Mouse (Mus musculus) left cerebral cortex, postnatal 4 days (tissue): ENCODE results near the gene AW011738. TPM values are rescaled to one million over a fixed set of nuclear protein-coding genes. Genes with fewer than 3 reads are reported as not detected.

Experiments used
- DNase-seq: peaks from one replicate; pipeline ENCODE4 v3.0.0-alpha.2; 2022
- intact Hi-C: fragments of 180-260 bp; cut with DNase I; formaldehyde crosslinking; loops from one replicate; pipeline ENCODE4 v1.15.1; 2025
- microRNA-seq: library from miRNA; unstranded; fragments of <30 nt; microRNA quantifications from one replicate; pipeline ENCODE4 v1.2.0, GENCODE M21; 2022
- total RNA-seq, 2 experiments: library from RNA; stranded (reverse); gene quantifications; 2 replicates each; pipeline ENCODE4 v1.2.3; 2021

The AW011738 gene
- total RNA-seq, 2 experiments from 2014 or later = 5.2 to 6.4 TPM

- intact Hi-C loops = no loop called here
- DNase-seq = peak; percentile 95
These were observed 32.9 kb downstream of the AW011738 start, which contains the start of gene Noc2l for GRCm38 (mm10) chr4:156235808-156236533. Gene Noc2l, plus strand, starts transcription at chr4:156236010.

GRCm38 (mm10) chr4:156236651-156237447 lies 33.7 kb downstream of the AW011738 start:
- intact Hi-C loops = no loop called here
- no peak for DNase-seq

- intact Hi-C loops = no loop called here
- no peak for DNase-seq
These were observed 46.5 kb downstream of the AW011738 start for GRCm38 (mm10) chr4:156249567-156249966.

- intact Hi-C loops = no loop called here
- no peak for DNase-seq
These were observed 48.0 kb downstream of the AW011738 start for GRCm38 (mm10) chr4:156251081-156251480.

- intact Hi-C loops = no loop called here
- DNase-seq = no peak
These were observed 49.0 kb downstream of the AW011738 start for GRCm38 (mm10) chr4:156252140-156252539.

- no peak for DNase-seq
- intact Hi-C loops = no loop called here
These were observed 49.5 kb downstream of the AW011738 start for GRCm38 (mm10) chr4:156252619-156253018.

GRCm38 (mm10) chr4:156253043-156253442 lies 49.9 kb downstream of the AW011738 start:
- intact Hi-C loops = no loop called here
- DNase-seq = no peak

- intact Hi-C loops = no loop called here
- no peak for DNase-seq
These were observed 51.4 kb downstream of the AW011738 start for GRCm38 (mm10) chr4:156254361-156255077.

Small RNA genes lying within 50 kb of the gene (microRNA-seq; reads per million reads assigned to microRNA genes)
- gene Mir7658 = 3.9 reads per million, percentile 8 among the genes with 10 or more reads in this experiment

Other genes with a start within 250 kb of the AW011738 start
- 10 to 100 TPM; 12.0 to 14.8 TPM for gene C1qtnf12, start 241.0 kb upstream of the AW011738 start, total RNA-seq
- gene B3galt6, start 210.7 kb upstream of the AW011738 start, total RNA-seq = 10 to 100 TPM; 12.9 to 13.7 TPM
- 100 to 1,000 TPM; 111 to 112 TPM for gene Sdf4, start 210.4 kb upstream of the AW011738 start, total RNA-seq
- 1 to 10 TPM; 1.3 to 1.5 TPM for gene Tnfrsf4, start 189.5 kb upstream of the AW011738 start, total RNA-seq
- not detected for gene Tnfrsf18, start 177.1 kb upstream of the AW011738 start, total RNA-seq
- gene Ttll10, start 143.9 kb upstream of the AW011738 start, total RNA-seq = not detected
- 10 to 100 TPM; 34.6 to 37.5 TPM for gene 9430015G10Rik, start 93.3 kb upstream of the AW011738 start, total RNA-seq
- gene Rnf223, start 72.8 kb upstream of the AW011738 start, total RNA-seq = under 1 TPM; 0.42 to 0.72 TPM
- gene Agrn, start 5.8 kb upstream of the AW011738 start, total RNA-seq = 100 to 1,000 TPM; 330 to 331 TPM
- gene Isg15, start 2.5 kb upstream of the AW011738 start, total RNA-seq = not detected
- under 1 TPM; 0.36 to 0.46 TPM for gene Perm1, start 12.6 kb downstream of the AW011738 start, total RNA-seq
- gene Plekhn1, start 31.6 kb downstream of the AW011738 start, total RNA-seq = 10 to 100 TPM; 46.0 to 46.9 TPM
- gene Noc2l, start 32.7 kb downstream of the AW011738 start, total RNA-seq = 10 to 100 TPM; 77.3 to 78.3 TPM
- 1 to 10 TPM; 4.7 to 5.3 TPM for gene Samd11, start 52.4 kb downstream of the AW011738 start, total RNA-seq
- not detected for gene Vmn2r-ps159, start 127.8 kb downstream of the AW011738 start, total RNA-seq